Mouse (Mus musculus): ENCODE results near the gene Cyp26b1. TPM values are rescaled to one million over a fixed set of nuclear protein-coding genes. Genes with fewer than 3 reads are reported as not detected.

The Cyp26b1 gene
- total and polyA plus RNA-seq, 2 experiments, result 0.18 to 0.22 TPM

GRCm38 (mm10) chr6:84628831-84629230 lies 35.1 kb upstream of the Cyp26b1 start:
- TF ChIP-seq CTCF (IDR thresholded peaks at IDR 0.05; ENCODE audit: low read depth, low read length) (no peak), POLR2A (IDR thresholded peaks at IDR 0.05; ENCODE audit: extremely low read depth, insufficient read depth, low read length) (no peak)
- no peaks in the 10 kb centered on the region for H3K27me3 ChIP-seq (ENCODE audit: control insufficient read depth, insufficient read depth, low read length)

GRCm38 (mm10) chr6:84626398-84626797 lies 32.7 kb upstream of the Cyp26b1 start:
- DNase-seq (ENCODE audit: extremely low read depth, low read depth, low spot score), result no peak
- Histone ChIP-seq H3K79me2 (ENCODE audit: control insufficient read depth, insufficient read depth, low read length) (no peaks in the 10 kb centered on the region), H3K27ac (replicated peaks; ENCODE audit: insufficient read depth, low read depth, low read length) (no peak overlapping the region), H3K9ac (ENCODE audit: low read depth, low read length) (no peak overlapping the region), H3K4me3 (ENCODE audit: insufficient read depth, low read depth, low read length) (no peak overlapping the region), H3K4me1 (ENCODE audit: control insufficient read depth, insufficient read depth, low read length) (peaks cover 4% of the 10 kb centered on the region; the same call in 1 of the 2 replicates), H3K36me3 (ENCODE audit: control insufficient read depth, insufficient read depth, low read length) (no peaks in the 10 kb centered on the region), H3K27me3 (ENCODE audit: control insufficient read depth, insufficient read depth, low read length) (no peaks in the 10 kb centered on the region)
- WGBS, result 86% methylated on average over 2 of the region's 2 CpGs
- TF ChIP-seq CTCF (IDR thresholded peaks at IDR 0.05; ENCODE audit: low read depth, low read length) (no peak), POLR2A (IDR thresholded peaks at IDR 0.05; ENCODE audit: extremely low read depth, insufficient read depth, low read length) (no peak)

More at GRCm38 (mm10) chr6:84628831-84629230, 35.1 kb upstream of the Cyp26b1 start:
- Histone ChIP-seq H3K9ac (ENCODE audit: low read depth, low read length) (no peak overlapping the region), H3K27ac (replicated peaks; ENCODE audit: insufficient read depth, low read depth, low read length) (no peak overlapping the region), H3K79me2 (ENCODE audit: control insufficient read depth, insufficient read depth, low read length) (no peaks in the 10 kb centered on the region), H3K36me3 (ENCODE audit: control insufficient read depth, insufficient read depth, low read length) (no peaks in the 10 kb centered on the region), H3K4me3 (ENCODE audit: insufficient read depth, low read depth, low read length) (no peak overlapping the region), H3K4me1 (ENCODE audit: control insufficient read depth, insufficient read depth, low read length) (peaks cover 4% of the 10 kb centered on the region; the same call in 1 of the 2 replicates)
- 90% methylated on average over 5 of the region's 5 CpGs for WGBS
- DNase-seq (ENCODE audit: extremely low read depth, low read depth, low spot score), result no peak

GRCm38 (mm10) chr6:84619166-84619565 lies 25.5 kb upstream of the Cyp26b1 start:
- H3K9ac ChIP-seq (ENCODE audit: low read depth, low read length), result no peak overlapping the region
- no peaks in the 10 kb centered on the region for H3K27me3 ChIP-seq (ENCODE audit: control insufficient read depth, insufficient read depth, low read length)
- 0 out of 2 replicates have a peak, but pooled peaks cover 4% of the 10 kb centered on the region for H3K36me3 ChIP-seq (ENCODE audit: control insufficient read depth, insufficient read depth, low read length)
- H3K4me1 ChIP-seq (ENCODE audit: control insufficient read depth, insufficient read depth, low read length), result no peaks in the 10 kb centered on the region; the same call in 1 of the 2 replicates
- WGBS, result 99% methylated on average over 6 of the region's 6 CpGs
- no peak for TF ChIP-seq POLR2A (IDR thresholded peaks at IDR 0.05; ENCODE audit: extremely low read depth, insufficient read depth, low read length)
- no peak for TF ChIP-seq CTCF (IDR thresholded peaks at IDR 0.05; ENCODE audit: low read depth, low read length)
- H3K4me3 ChIP-seq (ENCODE audit: insufficient read depth, low read depth, low read length), result no peak overlapping the region
- no peak overlapping the region for H3K27ac ChIP-seq (replicated peaks; ENCODE audit: insufficient read depth, low read depth, low read length)
- no peaks in the 10 kb centered on the region for H3K79me2 ChIP-seq (ENCODE audit: control insufficient read depth, insufficient read depth, low read length)
- DNase-seq (ENCODE audit: extremely low read depth, low read depth, low spot score), result no peak

GRCm38 (mm10) chr6:84617051-84617450 lies 23.3 kb upstream of the Cyp26b1 start:
- Histone ChIP-seq H3K27me3 (ENCODE audit: control insufficient read depth, insufficient read depth, low read length) (no peaks in the 10 kb centered on the region), H3K27ac (replicated peaks; ENCODE audit: insufficient read depth, low read depth, low read length) (no peak overlapping the region), H3K79me2 (ENCODE audit: control insufficient read depth, insufficient read depth, low read length) (no peaks in the 10 kb centered on the region), H3K4me3 (ENCODE audit: insufficient read depth, low read depth, low read length) (no peak overlapping the region), H3K36me3 (ENCODE audit: control insufficient read depth, insufficient read depth, low read length) (0 out of 2 replicates have a peak, but pooled peaks cover 4% of the 10 kb centered on the region), H3K4me1 (ENCODE audit: control insufficient read depth, insufficient read depth, low read length) (no peaks in the 10 kb centered on the region), H3K9ac (ENCODE audit: low read depth, low read length) (no peak overlapping the region)
- 100% methylated on average over 1 of the region's 1 CpGs for WGBS
- DNase-seq (ENCODE audit: extremely low read depth, low read depth, low spot score), result no peak
- TF ChIP-seq POLR2A (IDR thresholded peaks at IDR 0.05; ENCODE audit: extremely low read depth, insufficient read depth, low read length) (no peak), CTCF (IDR thresholded peaks at IDR 0.05; ENCODE audit: low read depth, low read length) (no peak)

GRCm38 (mm10) chr6:84616586-84616985 lies 22.9 kb upstream of the Cyp26b1 start:
- no peak overlapping the region for H3K9ac ChIP-seq (ENCODE audit: low read depth, low read length)
- 0 out of 2 replicates have a peak, but pooled peaks cover 4% of the 10 kb centered on the region for H3K36me3 ChIP-seq (ENCODE audit: control insufficient read depth, insufficient read depth, low read length)
- no peak for DNase-seq (ENCODE audit: extremely low read depth, low read depth, low spot score)
- no peaks in the 10 kb centered on the region for H3K27me3 ChIP-seq (ENCODE audit: control insufficient read depth, insufficient read depth, low read length)
- H3K27ac ChIP-seq (replicated peaks; ENCODE audit: insufficient read depth, low read depth, low read length), result no peak overlapping the region
- TF ChIP-seq CTCF (IDR thresholded peaks at IDR 0.05; ENCODE audit: low read depth, low read length) (no peak), POLR2A (IDR thresholded peaks at IDR 0.05; ENCODE audit: extremely low read depth, insufficient read depth, low read length) (no peak)
- no peaks in the 10 kb centered on the region for H3K79me2 ChIP-seq (ENCODE audit: control insufficient read depth, insufficient read depth, low read length)
- H3K4me1 ChIP-seq (ENCODE audit: control insufficient read depth, insufficient read depth, low read length), result no peaks in the 10 kb centered on the region
- 92% methylated on average over 1 of the region's 1 CpGs for WGBS
- H3K4me3 ChIP-seq (ENCODE audit: insufficient read depth, low read depth, low read length), result no peak overlapping the region

GRCm38 (mm10) chr6:84613561-84613960 lies 19.9 kb upstream of the Cyp26b1 start:
- DNase-seq (ENCODE audit: extremely low read depth, low read depth, low spot score), result no peak
- H3K36me3 ChIP-seq (ENCODE audit: control insufficient read depth, insufficient read depth, low read length), result no peaks in the 10 kb centered on the region
- WGBS, result 88% methylated on average over 3 of the region's 3 CpGs
- H3K79me2 ChIP-seq (ENCODE audit: control insufficient read depth, insufficient read depth, low read length), result no peaks in the 10 kb centered on the region
- no peak overlapping the region for H3K27ac ChIP-seq (replicated peaks; ENCODE audit: insufficient read depth, low read depth, low read length)
- H3K27me3 ChIP-seq (ENCODE audit: control insufficient read depth, insufficient read depth, low read length), result no peaks in the 10 kb centered on the region
- H3K9ac ChIP-seq (ENCODE audit: low read depth, low read length), result no peak overlapping the region
- no peak for TF ChIP-seq CTCF (IDR thresholded peaks at IDR 0.05; ENCODE audit: low read depth, low read length)
- no peak for TF ChIP-seq POLR2A (IDR thresholded peaks at IDR 0.05; ENCODE audit: extremely low read depth, insufficient read depth, low read length)
- no peaks in the 10 kb centered on the region for H3K4me1 ChIP-seq (ENCODE audit: control insufficient read depth, insufficient read depth, low read length)
- no peak overlapping the region for H3K4me3 ChIP-seq (ENCODE audit: insufficient read depth, low read depth, low read length)

Measured in liver, adult 2 months (tissue).